Mouse (Mus musculus): ENCODE results near the gene Uchl4.
A peak's percentile ranks its signal among the peaks of the same experiment; 100 is the strongest.

The Uchl4 gene

GRCm38 (mm10) chr9:64274291-64274690, 39.3 kb downstream of the Uchl4 start:
- DNase-seq (ENCODE audit: low spot score) = no peak

- no peak for DNase-seq (ENCODE audit: low spot score)
These were observed 39.9 kb downstream of the Uchl4 start for GRCm38 (mm10) chr9:64274919-64275318.

- DNase-seq (ENCODE audit: low spot score) = peak; percentile 63
These were observed 42.7 kb downstream of the Uchl4 start for GRCm38 (mm10) chr9:64277706-64278105.

- no peak for DNase-seq (ENCODE audit: low spot score)
These were observed 43.8 kb downstream of the Uchl4 start for GRCm38 (mm10) chr9:64278665-64279310.

- DNase-seq (ENCODE audit: low spot score) = peak; percentile 96
These were observed 46.2 kb downstream of the Uchl4 start, which contains the start of gene Tipin for GRCm38 (mm10) chr9:64281105-64281780. Gene Tipin, plus strand, starts transcription at chr9:64281581.

DNA sequence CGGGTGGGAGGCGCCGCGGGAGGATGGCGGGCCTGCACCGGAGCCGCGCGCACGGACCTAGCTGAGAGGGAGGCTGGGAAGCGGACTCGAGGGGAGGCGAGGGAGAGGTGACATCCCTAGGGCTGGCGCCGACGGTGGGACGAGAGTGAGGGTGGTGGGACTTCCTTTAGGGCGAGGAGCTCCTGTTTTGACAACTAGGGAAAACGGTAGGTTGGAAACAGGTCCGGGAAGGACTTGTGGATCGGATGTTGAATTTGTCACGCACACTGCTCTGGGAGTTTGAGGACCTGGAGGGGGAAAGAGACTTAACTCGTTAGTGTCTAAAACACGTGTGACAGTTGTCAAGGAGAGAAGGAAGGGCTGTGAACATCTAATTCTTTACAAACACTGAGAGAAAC, 46.8 kb downstream of the Uchl4 start:
- no peak for DNase-seq (ENCODE audit: low spot score)

GRCm38 (mm10) chr9:64282404-64282987, 47.5 kb downstream of the Uchl4 start:
- no peak for DNase-seq (ENCODE audit: low spot score)

Measured in urinary bladder, postnatal 25 days (tissue).